Mouse (Mus musculus) G1E (cell line): ENCODE measurements at regions not wholly inside any gene's neighbourhood (a gene's known extent, or its start where the extent isn't known, plus 50 kb on each side); places are given as distances from the start of the nearest gene placed in this dataset.

Experiments
- ATAC-seq: 2 replicates; pipeline ENCODE4 v1.8.0; 2016; ENCODE audit warnings: mild to moderate bottlenecking; ENCODE audit not compliant: insufficient number of reproducible peaks, poor library complexity, low FRiP score, severe bottlenecking; ENCODE audit errors: extremely low read depth
- DNase-seq: peaks from one replicate; pipeline ENCODE4 v3.0.0; 2012; ENCODE audit warnings: low spot score
- H3K27me3 ChIP-seq: 2 replicates; pipeline ENCODE4 v1.6.1; 2012; ENCODE audit warnings: mild to moderate bottlenecking, low read length, inconsistent platforms; ENCODE audit not compliant: insufficient read depth
- H3K36me3 ChIP-seq: replicated peaks from 2 replicates; pipeline ENCODE3; 2012; ENCODE audit warnings: mild to moderate bottlenecking, inconsistent platforms
- H3K4me1 ChIP-seq: 2 replicates; pipeline ENCODE4 v1.6.1; 2012; ENCODE audit warnings: low read depth, low read length, inconsistent platforms, mixed read lengths; ENCODE audit not compliant: insufficient read depth
- H3K4me3 ChIP-seq: 2 replicates; pipeline ENCODE4 v1.5.1; 2012; ENCODE audit warnings: low read depth, mild to moderate bottlenecking, inconsistent platforms, low read length, moderate library complexity, mixed read lengths
- H3K9me3 ChIP-seq: replicated peaks from 2 replicates; pipeline ENCODE4 v1.6.1; 2012; ENCODE audit warnings: inconsistent platforms
- CTCF ChIP-seq: IDR thresholded peaks from 2 replicates; pipeline ENCODE4 v1.5.1; 2012; ENCODE audit warnings: low read depth, low read length, inconsistent platforms, mixed read lengths
- GATA1 ChIP-seq: IDR thresholded peaks from 2 replicates; pipeline ENCODE4 v1.6.1; 2012; ENCODE audit warnings: borderline replicate concordance, low read length, inconsistent platforms, mixed read lengths
- GATA2 ChIP-seq: IDR thresholded peaks from 2 replicates; pipeline ENCODE4 v1.6.1; 2012; ENCODE audit warnings: low read depth, low read length, inconsistent platforms, borderline replicate concordance
- POLR2AphosphoS5 ChIP-seq: IDR thresholded peaks from 2 replicates; pipeline ENCODE4 v1.6.1; 2012; ENCODE audit warnings: low read depth, low read length, inconsistent platforms; ENCODE audit not compliant: insufficient replicate concordance
- TAL1 ChIP-seq: conservative IDR thresholded peaks from 2 replicates; pipeline ENCODE4 v1.6.1; 2012; ENCODE audit warnings: low read depth, low read length, inconsistent platforms, mixed read lengths

GRCm38 (mm10) chr10:126711758-126712157 lies 189.4 kb downstream of the Atp23 start:
- no peaks in the 10 kb centered on the region for H3K36me3 ChIP-seq
- no peaks in the 10 kb centered on the region for H3K27me3 ChIP-seq
- DNase-seq (no peak), ATAC-seq (no peak)
- no peak overlapping the region for H3K4me3 ChIP-seq
- H3K9me3 ChIP-seq: peaks cover 37% of the 10 kb centered on the region
- TF ChIP-seq CTCF (no peak), TAL1 (no peak), GATA2 (no peak), POLR2AphosphoS5 (no peak), GATA1 (no peak)
- no peaks in the 10 kb centered on the region for H3K4me1 ChIP-seq

DNA sequence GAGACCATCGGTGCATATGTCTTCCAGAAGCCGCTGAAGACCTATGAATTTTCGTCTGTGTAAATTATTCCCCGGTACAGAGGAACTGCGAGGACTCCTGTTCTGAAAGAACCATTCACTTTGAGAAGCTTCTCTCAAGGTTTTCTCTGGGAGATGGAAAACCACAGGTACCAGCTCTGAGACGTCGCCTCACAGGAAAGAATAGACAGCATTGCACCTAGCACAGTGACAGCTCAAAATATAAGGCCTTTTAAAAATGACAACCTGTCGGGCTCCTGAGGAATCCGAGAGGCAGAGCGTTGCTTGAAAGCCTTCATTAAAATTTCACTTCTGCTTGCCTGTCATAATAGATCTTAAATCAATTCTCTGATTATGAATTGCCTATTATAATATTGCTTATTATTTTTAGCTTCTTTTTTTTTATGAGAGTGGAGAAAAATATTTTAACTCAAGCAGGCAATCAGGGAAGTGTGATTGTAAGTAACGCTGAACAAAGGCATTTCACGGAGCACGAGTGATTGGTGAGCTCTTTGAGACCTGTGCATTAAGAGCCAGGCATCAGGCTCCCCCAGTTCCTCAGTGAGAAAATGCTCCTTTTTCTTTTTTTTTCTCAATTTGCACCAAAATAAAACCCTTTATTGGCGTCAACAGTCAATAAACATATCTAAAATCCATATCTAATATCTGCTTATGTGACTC lies 191.8 kb downstream of the Atp23 start:
- Histone ChIP-seq H3K4me1 (no peaks in the 10 kb centered on the region), H3K36me3 (no peaks in the 10 kb centered on the region), H3K9me3 (peaks cover 23% of the 10 kb centered on the region), H3K4me3 (no peak overlapping the region), H3K27me3 (no peaks in the 10 kb centered on the region)
- ATAC-seq (no peak), DNase-seq (no peak)
- no peak for TF ChIP-seq GATA1
- TF ChIP-seq CTCF: no peak

GRCm38 (mm10) chr10:126708730-126709129 lies 192.4 kb downstream of the Atp23 start:
- H3K27me3 ChIP-seq: no peaks in the 10 kb centered on the region
- H3K4me3 ChIP-seq: no peak overlapping the region
- no peak for DNase-seq
- H3K36me3 ChIP-seq: no peaks in the 10 kb centered on the region
- ATAC-seq: no peak
- TF ChIP-seq POLR2AphosphoS5: no peak
- no peak for TF ChIP-seq GATA1
- no peak for TF ChIP-seq TAL1
- TF ChIP-seq GATA2: no peak
- TF ChIP-seq CTCF: no peak
- H3K9me3 ChIP-seq: peaks cover 21% of the 10 kb centered on the region
- H3K4me1 ChIP-seq: no peaks in the 10 kb centered on the region

DNA sequence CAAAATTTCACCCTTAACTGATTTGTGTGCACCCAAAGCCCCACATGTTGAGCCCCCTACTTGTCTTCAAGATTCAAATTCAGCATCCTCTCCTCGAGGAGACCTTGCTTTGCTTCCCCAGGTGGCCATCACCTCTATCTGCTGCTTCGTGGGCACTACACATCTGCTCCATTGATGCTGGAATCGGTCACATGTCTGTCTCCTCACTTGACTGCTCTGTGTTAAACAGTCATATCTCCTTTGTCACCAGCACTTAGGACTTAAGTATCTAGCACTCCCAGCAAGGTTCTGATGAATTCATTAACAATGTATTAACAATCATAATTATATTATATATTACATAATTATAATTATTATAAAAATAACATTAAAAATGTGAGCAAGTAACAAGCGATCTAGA lies 192.9 kb downstream of the Atp23 start:
- DNase-seq (no peak), ATAC-seq (no peak)
- Histone ChIP-seq H3K27me3 (no peaks in the 10 kb centered on the region), H3K36me3 (no peaks in the 10 kb centered on the region), H3K9me3 (peaks cover 20% of the 10 kb centered on the region), H3K4me1 (no peaks in the 10 kb centered on the region), H3K4me3 (no peak overlapping the region)
- TF ChIP-seq TAL1 (no peak), POLR2AphosphoS5 (no peak), GATA2 (no peak), CTCF (no peak), GATA1 (no peak)

GRCm38 (mm10) chr10:126697086-126697485 lies 204.1 kb downstream of the Atp23 start:
- no peak for ATAC-seq
- TF ChIP-seq GATA1: no peak
- no peak for TF ChIP-seq TAL1
- TF ChIP-seq GATA2: no peak
- no peak for TF ChIP-seq CTCF
- peaks cover 37% of the 10 kb centered on the region for H3K9me3 ChIP-seq
- no peak for DNase-seq
- H3K4me3 ChIP-seq: no peak overlapping the region
- no peaks in the 10 kb centered on the region for H3K36me3 ChIP-seq
- no peaks in the 10 kb centered on the region for H3K27me3 ChIP-seq
- no peaks in the 10 kb centered on the region for H3K4me1 ChIP-seq

GRCm38 (mm10) chr10:126690914-126691673 lies 210.1 kb downstream of the Atp23 start:
- ATAC-seq (no peak), DNase-seq (no peak)

More at GRCm38 (mm10) chr10:126690914-126691673, 210.1 kb downstream of the Atp23 start:
- no peaks in the 10 kb centered on the region for H3K27me3 ChIP-seq
- no peaks in the 10 kb centered on the region for H3K36me3 ChIP-seq
- TF ChIP-seq CTCF (no peak), POLR2AphosphoS5 (no peak), GATA1 (no peak), TAL1 (no peak), GATA2 (no peak)
- H3K4me3 ChIP-seq: no peak overlapping the region
- H3K4me1 ChIP-seq: no peaks in the 10 kb centered on the region
- H3K9me3 ChIP-seq: peaks cover 41% of the 10 kb centered on the region
